Mouse (Mus musculus) MEL (cell line): ENCODE measurements around the gene Clstn3. TPM values are rescaled to one million over a fixed set of nuclear protein-coding genes. Genes with fewer than 3 reads are reported as not detected.
A peak's percentile ranks its signal among the peaks of the same experiment; 100 is the strongest.

Experiments
- DNase-seq: peaks from one replicate; pipeline ENCODE4 v3.0.0; 2011; ENCODE audit warnings: low read depth, low spot score
- H3K27ac ChIP-seq: 2 replicates; pipeline ENCODE4 v1.5.1; 2012; ENCODE audit warnings: low read depth, mild to moderate bottlenecking, control low read depth, low read length, moderate library complexity; ENCODE audit not compliant: control insufficient read depth
- H3K27me3 ChIP-seq, 2 experiments: fragments of 150-350 bp in 1 of 2; sonication (generic) in 1 of 2; 2 replicates each; pipeline ENCODE4 v1.6.1; 2012; ENCODE audit warnings: low read length in 2 of 2, mild to moderate bottlenecking in 2 of 2, improper control_type of control experiment in 1 of 2, moderate library complexity in 1 of 2; ENCODE audit not compliant: insufficient read depth in 2 of 2, control insufficient read depth in 1 of 2
- H3K36me3 ChIP-seq, 2 experiments: 2 replicates each; pipeline ENCODE4 v1.6.1; 2012 to 2014; ENCODE audit warnings: low read length in 2 of 2, improper control_type of control experiment in 1 of 2, inconsistent platforms in 1 of 2, mild to moderate bottlenecking in 1 of 2; ENCODE audit not compliant: insufficient read depth in 2 of 2, control insufficient read depth in 1 of 2
- H3K4me1 ChIP-seq, 2 experiments: fragments of 150-350 bp in 1 of 2; sonication (generic) in 1 of 2; 2 replicates each; pipeline ENCODE4 v1.6.1; 2012; ENCODE audit warnings: low read length in 2 of 2, improper control_type of control experiment in 1 of 2, mild to moderate bottlenecking in 1 of 2; ENCODE audit not compliant: insufficient read depth in 2 of 2, control insufficient read depth in 1 of 2
- H3K4me3 ChIP-seq, 2 experiments: fragments of 150-350 bp in 1 of 2; sonication (generic) in 1 of 2; 2 replicates each; pipeline ENCODE4 v1.5.1; 2012; ENCODE audit warnings: low read depth in 2 of 2, low read length in 2 of 2, mild to moderate bottlenecking in 2 of 2, moderate library complexity in 2 of 2, control low read depth in 1 of 2, improper control_type of control experiment in 1 of 2; ENCODE audit not compliant: control insufficient read depth in 1 of 2, insufficient read depth in 1 of 2
- H3K79me2 ChIP-seq: 2 replicates; pipeline ENCODE4 v1.6.1; 2012; ENCODE audit warnings: mild to moderate bottlenecking, low read length, moderate library complexity; ENCODE audit not compliant: control insufficient read depth, poor library complexity, insufficient read depth
- H3K9ac ChIP-seq: 2 replicates; pipeline ENCODE4 v1.6.1; 2012; ENCODE audit warnings: low read depth, mild to moderate bottlenecking, control low read depth, low read length, moderate library complexity; ENCODE audit not compliant: control insufficient read depth, poor library complexity, severe bottlenecking
- H3K9me3 ChIP-seq: fragments of 150-350 bp; sonication (generic); replicated peaks from 2 replicates; pipeline ENCODE4 v1.6.1; 2012; ENCODE audit warnings: mild to moderate bottlenecking, low read length, improper control_type of control experiment, moderate library complexity; ENCODE audit not compliant: insufficient read depth
- BHLHE40 ChIP-seq: IDR thresholded peaks from 2 replicates; pipeline ENCODE4 v1.6.1; 2012; ENCODE audit warnings: low read depth, mild to moderate bottlenecking, inconsistent platforms, low read length, improper control_type of control experiment, borderline replicate concordance
- CHD1 ChIP-seq: IDR thresholded peaks from 2 replicates; pipeline ENCODE4 v1.6.1; 2012; ENCODE audit warnings: low read depth, mild to moderate bottlenecking, inconsistent platforms, low read length, improper control_type of control experiment
- CHD2 ChIP-seq: IDR thresholded peaks from 2 replicates; pipeline ENCODE4 v1.6.1; 2011; ENCODE audit warnings: low read length, improper control_type of control experiment
- CTCF ChIP-seq, 3 experiments: IDR thresholded peaks in 2 of 3; conservative IDR thresholded peaks in 1 of 3; 2 replicates each; pipeline ENCODE4 v1.5.1; 2011 to 2012; ENCODE audit warnings: low read length in 3 of 3, low read depth in 2 of 3, mild to moderate bottlenecking in 2 of 3, improper control_type of control experiment in 1 of 3, inconsistent platforms in 1 of 3, mixed read lengths in 1 of 3, moderate library complexity in 1 of 3; ENCODE audit not compliant: control insufficient read depth in 1 of 3, insufficient read depth in 1 of 3, poor library complexity in 1 of 3, severe bottlenecking in 1 of 3
- E2F4 ChIP-seq: IDR thresholded peaks from 2 replicates; pipeline ENCODE4 v1.6.1; 2011; ENCODE audit warnings: low read depth, low read length, improper control_type of control experiment, borderline replicate concordance
- ELF1 ChIP-seq: IDR thresholded peaks from 2 replicates; pipeline ENCODE4 v1.6.1; 2014; ENCODE audit warnings: low read depth, mild to moderate bottlenecking, inconsistent platforms, low read length, improper control_type of control experiment, moderate library complexity
- EP300 ChIP-seq, 2 experiments: IDR thresholded peaks; 2 replicates each; pipeline ENCODE4 v1.6.1; 2011; ENCODE audit warnings: improper control_type of control experiment in 2 of 2, low read length in 2 of 2, low read depth in 1 of 2, mild to moderate bottlenecking in 1 of 2
- ETS1 ChIP-seq: IDR thresholded peaks from 2 replicates; pipeline ENCODE4 v1.6.1; 2012; ENCODE audit warnings: low read depth, mild to moderate bottlenecking, inconsistent platforms, low read length, improper control_type of control experiment, moderate library complexity
- GABPA ChIP-seq: IDR thresholded peaks from 2 replicates; pipeline ENCODE4 v1.6.1; 2012; ENCODE audit warnings: low read depth, mild to moderate bottlenecking, inconsistent platforms, low read length, improper control_type of control experiment, moderate library complexity
- JUND ChIP-seq: IDR thresholded peaks from 2 replicates; pipeline ENCODE4 v1.6.1; 2011; ENCODE audit warnings: low read depth, mild to moderate bottlenecking, improper control_type of control experiment, low read length
- KAT2A ChIP-seq: conservative IDR thresholded peaks from 2 replicates; pipeline ENCODE4 v1.6.1; 2012; ENCODE audit warnings: low read depth, low read length, improper control_type of control experiment, inconsistent platforms
- MAFK ChIP-seq: IDR thresholded peaks from 2 replicates; pipeline ENCODE4 v1.6.1; 2011; ENCODE audit warnings: low read depth, mild to moderate bottlenecking, low read length, improper control_type of control experiment, borderline replicate concordance
- MAX ChIP-seq: IDR thresholded peaks from 2 replicates; pipeline ENCODE4 v1.6.1; 2011; ENCODE audit warnings: low read length, improper control_type of control experiment
- MAZ ChIP-seq: IDR thresholded peaks from 2 replicates; pipeline ENCODE4 v1.6.1; 2012; ENCODE audit warnings: low read depth, mild to moderate bottlenecking, inconsistent platforms, low read length, improper control_type of control experiment
- MXI1 ChIP-seq: IDR thresholded peaks from 2 replicates; pipeline ENCODE4 v1.6.1; 2011; ENCODE audit warnings: mild to moderate bottlenecking, low read depth, low read length, improper control_type of control experiment
- MYC ChIP-seq: IDR thresholded peaks from 2 replicates; pipeline ENCODE4 v1.6.1; 2011; ENCODE audit warnings: low read depth, mild to moderate bottlenecking, low read length, improper control_type of control experiment, moderate library complexity
- NRF1 ChIP-seq: IDR thresholded peaks from 2 replicates; pipeline ENCODE4 v1.6.1; 2014; ENCODE audit warnings: low read depth, mild to moderate bottlenecking, inconsistent platforms, low read length, improper control_type of control experiment, moderate library complexity; ENCODE audit not compliant: poor library complexity, insufficient read depth, severe bottlenecking
- RAD21 ChIP-seq: IDR thresholded peaks from 2 replicates; pipeline ENCODE4 v1.6.1; 2011; ENCODE audit warnings: mild to moderate bottlenecking, low read depth, low read length, improper control_type of control experiment
- RCOR1 ChIP-seq: IDR thresholded peaks from 2 replicates; pipeline ENCODE4 v1.6.1; 2012; ENCODE audit warnings: low read depth, mild to moderate bottlenecking, inconsistent platforms, low read length, improper control_type of control experiment
- TAL1 ChIP-seq: IDR thresholded peaks from 2 replicates; pipeline ENCODE4 v1.6.1; 2012; ENCODE audit warnings: mild to moderate bottlenecking, inconsistent platforms, low read length, moderate library complexity, mixed read lengths
- TBP ChIP-seq: IDR thresholded peaks from 2 replicates; pipeline ENCODE4 v1.8.0; 2011; ENCODE audit warnings: low read depth, low read length, improper control_type of control experiment
- TCF12 ChIP-seq: IDR thresholded peaks from 2 replicates; pipeline ENCODE4 v1.6.1; 2014; ENCODE audit warnings: low read depth, mild to moderate bottlenecking, inconsistent platforms, low read length, improper control_type of control experiment, moderate library complexity
- UBTF ChIP-seq: IDR thresholded peaks from 2 replicates; pipeline ENCODE4 v1.6.1; 2012; ENCODE audit warnings: low read depth, mild to moderate bottlenecking, inconsistent platforms, low read length, improper control_type of control experiment, moderate library complexity, borderline replicate concordance; ENCODE audit not compliant: insufficient read depth
- USF1 ChIP-seq: IDR thresholded peaks from 2 replicates; pipeline ENCODE4 v1.6.1; 2014; ENCODE audit warnings: low read depth, mild to moderate bottlenecking, inconsistent platforms, low read length, improper control_type of control experiment, moderate library complexity
- USF2 ChIP-seq, 2 experiments: IDR thresholded peaks; 2 replicates each; pipeline ENCODE4 v1.6.1; 2011 to 2012; ENCODE audit warnings: improper control_type of control experiment in 2 of 2, low read length in 2 of 2, borderline replicate concordance in 1 of 2, inconsistent platforms in 1 of 2, low read depth in 1 of 2, mild to moderate bottlenecking in 1 of 2; ENCODE audit not compliant: insufficient read depth in 1 of 2
- ZMIZ1 ChIP-seq: IDR thresholded peaks from 2 replicates; pipeline ENCODE4 v1.6.1; 2012; ENCODE audit warnings: low read depth, mild to moderate bottlenecking, inconsistent platforms, low read length, improper control_type of control experiment, moderate library complexity
- polyA plus RNA-seq, 2 experiments: library from polyadenylated mRNA; stranded (reverse) in 1 of 2; unstranded in 1 of 2; fragments of >175 nt in 1 of 2; fragments of >200 nt in 1 of 2; gene quantifications; 2 replicates each; pipeline versions ENCODE4 v1.2.1 to v1.2.4; 2012; ENCODE audit warnings: low replicate concordance in 2 of 2, low read depth in 1 of 2; ENCODE audit not compliant: insufficient read length in 2 of 2, insufficient read depth in 1 of 2, missing spikeins in 1 of 2
- total RNA-seq: library from RNA; depleted of rRNA; stranded (reverse); fragments of 300-350 nt; gene quantifications from 2 replicates; pipeline ENCODE4 v1.2.3, GENCODE M21; 2012

Gene Clstn3
- total and polyA plus RNA-seq, 3 experiments, result 51.3 to 59.8 TPM; not detected in 1

- Histone ChIP-seq H3K27me3 (no peaks in the 10 kb centered on the region), H3K27ac (no peak overlapping the region), H3K4me1 (peaks cover 3 to 20% of the 10 kb centered on the region in 2 experiments), H3K36me3 (peaks cover 0 to 9% of the 10 kb centered on the region in 2 experiments; a peak in 2 of 4 replicates), H3K9ac (no peak overlapping the region), H3K79me2 (no peaks in the 10 kb centered on the region), H3K9me3 (no peaks in the 10 kb centered on the region), H3K4me3 (no peak overlapping the region)
- TF ChIP-seq MAFK (no peak), E2F4 (no peak), TCF12 (no peak), TAL1 (no peak), MYC (no peak), ZMIZ1 (no peak), CHD2 (no peak), EP300 (IDR thresholded peaks at IDR 0.05; ENCODE audit: low read depth in 1 of 2, low read length in 2 of 2) (no peak), TBP (no peak), ELF1 (no peak), RCOR1 (no peak), MAZ (no peak), ETS1 (no peak), USF2 (IDR thresholded peaks at IDR 0.05; ENCODE audit: borderline replicate concordance in 1 of 2, insufficient read depth in 1 of 2, low read depth in 1 of 2, low read length in 2 of 2) (no peak), UBTF (no peak), MAX (no peak), GABPA (no peak), MXI1 (no peak), JUND (no peak)
- DNase-seq, result peak; percentile 29
These were observed 31.5 kb upstream of the Clstn3 start for GRCm38 (mm10) chr6:124496054-124496453.

DNA sequence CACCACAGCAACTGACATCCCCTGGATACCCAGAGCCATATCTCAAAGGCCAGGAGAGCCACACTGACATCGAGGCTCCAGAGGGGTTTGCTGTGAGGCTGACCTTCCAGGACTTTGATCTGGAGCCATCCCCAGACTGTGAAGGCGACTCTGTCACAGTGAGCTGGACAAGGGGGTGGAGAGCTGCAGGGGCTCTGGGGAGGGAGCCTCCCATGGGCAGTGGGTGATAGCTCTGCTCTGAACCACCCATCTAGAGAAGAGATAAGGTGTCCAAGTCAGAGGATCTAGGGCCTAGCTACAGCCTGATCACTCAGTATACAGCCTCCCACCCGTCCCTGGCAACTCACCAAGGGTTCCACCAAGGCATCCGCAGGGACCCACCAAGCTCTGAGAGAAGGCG, 29.3 kb upstream of the Clstn3 start:
- no peaks in the 10 kb centered on the region for H3K27me3 ChIP-seq
- TF ChIP-seq CTCF (IDR thresholded peaks at IDR 0.05 in 2 of 3, conservative IDR thresholded peaks at IDR 0.05 in 1 of 3; ENCODE audit: control insufficient read depth in 1 of 3, insufficient read depth in 1 of 3, low read depth in 2 of 3, low read length in 3 of 3, poor library complexity in 1 of 3, severe bottlenecking in 1 of 3), result no peak
- TF ChIP-seq USF1, result no peak
- TF ChIP-seq NRF1, result no peak
- no peak for TF ChIP-seq CHD1
- no peak for TF ChIP-seq KAT2A
- no peak for TF ChIP-seq MAX
- no peak for TF ChIP-seq BHLHE40
- TF ChIP-seq RAD21, result no peak
- no peaks in the 10 kb centered on the region for H3K79me2 ChIP-seq
- H3K9ac ChIP-seq, result no peak overlapping the region; the same call in 1 of the 2 replicates
- DNase-seq, result no peak
- no peak overlapping the region for H3K27ac ChIP-seq
- peaks cover 0 to 8% of the 10 kb centered on the region in 2 experiments; a peak in 2 of 4 replicates for H3K36me3 ChIP-seq
- peaks cover 3 to 20% of the 10 kb centered on the region in 2 experiments for H3K4me1 ChIP-seq
- H3K4me3 ChIP-seq, result no peak overlapping the region
- no peaks in the 10 kb centered on the region for H3K9me3 ChIP-seq
